Mouse (Mus musculus) gastrocnemius, postnatal 10 days (tissue): Measurements from ENCODE around the gene Vmn1r232. TPM values are rescaled to one million over a fixed set of nuclear protein-coding genes. Genes with fewer than 3 reads are reported as not detected.
A peak's percentile ranks its signal among the peaks of the same experiment; 100 is the strongest.

Experiments used
- DNase-seq: peaks from one replicate; pipeline ENCODE4 v3.0.0; 2021; ENCODE audit warnings: mixed read lengths
- long read RNA-seq, 2 experiments: library from polyadenylated mRNA; stranded (forward); transcript quantifications; one replicate each; pipeline ENCODE4 v2.0.0; 2021
- total RNA-seq, 2 experiments: library from RNA; stranded (reverse); gene quantifications; 2 replicates each; pipeline ENCODE4 v1.2.3; 2021

Gene Vmn1r232
- not detected for total RNA-seq
- long read RNA-seq, experiment 1: 0 reads
- long read RNA-seq, experiment 2: 0 reads

GRCm38 (mm10) chr17:20919614-20920013, at the start of gene Vmn1r232:
Gene Vmn1r232 (minus strand): TSS chr17:20919714.
- DNase-seq: no peak

- no peak for DNase-seq
Measured at GRCm38 (mm10) chr17:20966681-20967080, 47.2 kb upstream of the Vmn1r232 start.

GRCm38 (mm10) chr17:20965421-20965820, 45.9 kb upstream of the Vmn1r232 start:
- no peak for DNase-seq

GRCm38 (mm10) chr17:20960386-20960785, 40.9 kb upstream of the Vmn1r232 start:
- DNase-seq: no peak

DNA sequence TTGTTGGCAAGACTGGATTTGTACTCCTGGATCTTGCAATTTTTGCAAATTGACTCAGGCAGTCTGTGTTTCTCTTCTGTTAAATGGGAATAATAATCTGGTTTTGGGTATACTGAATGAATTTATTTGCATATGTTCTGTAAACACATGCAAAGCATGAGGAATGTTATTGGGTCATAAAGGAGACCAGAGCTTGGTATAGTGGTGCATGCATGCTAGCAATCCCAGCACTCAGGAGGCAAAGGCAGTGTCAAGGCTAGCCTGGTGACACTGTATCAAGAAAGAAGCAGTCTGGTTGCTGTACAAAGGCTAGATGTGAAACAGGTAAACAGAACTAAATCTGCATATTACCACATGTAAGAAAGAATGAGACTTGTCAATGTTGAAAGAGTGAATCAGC, 27.1 kb upstream of the Vmn1r232 start:
- DNase-seq: no peak

DNA sequence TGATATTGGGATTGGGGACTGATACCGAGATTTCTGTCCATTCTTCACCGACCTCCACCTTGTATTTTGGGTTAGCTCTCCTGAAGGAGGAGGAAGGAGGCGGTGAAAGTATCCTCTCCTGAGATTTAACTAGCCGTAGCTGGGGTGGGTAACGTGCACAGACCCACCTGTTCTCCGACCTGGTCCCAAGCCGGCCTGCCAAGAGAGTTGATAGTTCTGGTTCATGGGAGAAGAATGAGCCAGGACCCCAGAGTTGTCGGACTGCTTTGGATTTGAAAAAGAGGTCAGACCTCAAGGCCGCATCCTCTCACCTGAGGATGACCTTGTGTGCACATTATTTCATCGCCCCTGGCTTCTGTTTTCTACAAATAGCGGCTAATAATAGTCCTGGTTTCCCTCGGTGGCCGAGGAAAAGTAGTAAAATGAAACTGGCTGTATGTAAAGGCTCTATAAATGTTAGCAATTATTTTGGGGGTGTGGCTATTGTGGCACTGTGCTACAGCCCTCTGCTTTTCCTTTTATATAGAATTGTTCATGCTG, 26.6 kb upstream of the Vmn1r232 start:
- no peak for DNase-seq

DNA sequence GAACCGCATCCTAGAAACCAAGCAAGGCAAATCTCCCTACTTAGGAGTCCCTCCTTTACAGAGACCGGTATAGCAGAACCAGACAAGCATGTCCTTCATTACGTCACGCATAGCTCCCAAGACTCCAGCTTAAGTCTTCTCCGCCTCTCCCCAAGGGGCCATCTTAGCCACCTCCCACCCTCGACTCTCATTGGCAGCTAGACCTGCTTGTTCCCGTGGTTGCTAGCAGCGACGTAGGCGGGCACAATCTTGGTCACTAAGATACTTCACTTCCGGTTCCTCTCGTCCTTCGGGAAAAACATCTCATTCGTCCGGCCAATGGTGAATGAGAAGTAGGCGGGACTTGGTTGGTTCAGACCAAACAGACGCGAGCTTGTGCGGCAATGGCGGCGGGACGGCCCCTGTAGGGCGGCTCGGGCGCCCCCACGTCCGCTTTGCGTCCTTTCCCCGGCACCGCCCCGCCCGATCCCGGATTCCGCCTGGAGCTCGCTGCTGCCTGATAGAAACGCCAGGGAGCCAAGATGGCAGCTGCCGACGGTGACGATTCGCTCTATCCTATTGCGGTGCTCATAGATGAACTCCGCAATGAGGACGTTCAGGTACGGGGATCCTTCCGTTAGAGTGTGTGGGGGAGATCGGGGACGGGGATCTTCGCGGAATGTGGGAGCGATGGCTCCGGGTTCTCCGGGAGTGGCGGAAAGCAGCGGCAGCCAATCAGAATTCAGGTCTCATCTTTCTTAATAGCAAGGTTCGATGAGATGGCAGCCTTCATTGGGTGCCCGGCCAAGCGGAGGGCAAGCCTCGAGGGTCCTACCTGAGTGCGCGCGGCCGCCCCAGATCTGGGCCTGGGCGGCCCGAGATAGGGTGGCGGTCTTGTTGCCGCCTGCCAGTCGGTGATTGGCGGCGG, 25.7 kb upstream of the Vmn1r232 start, which contains the start of gene Ppp2r1a:
Gene Ppp2r1a (plus strand): TSS at position 327 of the 907 bp plus-strand sequence.
- peak; percentile 94 for DNase-seq

DNA sequence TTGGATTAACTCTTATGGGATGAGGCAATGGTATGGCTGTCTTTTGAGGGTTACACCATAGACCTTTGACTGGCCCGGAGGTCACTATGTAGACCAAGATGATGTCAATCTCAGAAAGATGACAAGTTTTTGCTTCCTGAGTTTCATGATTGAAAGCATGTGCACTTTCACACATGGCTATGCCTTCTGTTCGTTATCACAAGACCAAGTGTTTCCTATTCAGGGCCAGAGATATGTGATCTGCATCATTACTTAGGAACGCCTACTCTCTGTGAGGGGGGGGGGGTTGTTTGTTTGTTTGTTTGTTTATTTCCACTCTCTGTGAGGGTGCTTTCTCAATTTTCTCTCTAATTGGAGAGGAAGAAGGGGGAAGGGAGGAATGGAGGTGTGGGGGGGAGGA, 24.7 kb upstream of the Vmn1r232 start:
- no peak for DNase-seq

DNA sequence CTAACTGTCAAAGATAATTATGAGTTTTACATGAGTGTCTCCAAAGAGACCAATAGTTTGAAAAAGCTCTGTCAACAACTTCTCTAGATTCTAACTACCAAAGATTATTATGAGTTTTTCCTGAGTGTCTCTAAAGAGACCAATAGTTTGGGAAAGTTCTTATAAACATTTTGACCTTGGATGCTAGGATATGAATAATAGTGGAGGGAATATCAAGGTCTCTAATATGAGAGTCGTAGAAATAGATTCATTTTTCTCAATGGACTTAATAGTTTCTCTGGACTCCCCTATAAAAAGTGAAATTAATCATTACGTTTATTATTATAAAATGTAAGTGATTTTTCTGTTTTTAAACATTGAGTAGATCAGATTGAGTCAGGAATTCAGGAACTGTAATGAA, 14.5 kb downstream of the Vmn1r232 start, which contains the start of gene Vmn1r231:
Gene Vmn1r231 (minus strand): TSS at position 101 of the 400 bp plus-strand sequence.
- no peak for DNase-seq

Other genes with a start within 250 kb of the Vmn1r232 start
- not detected for gene Vmn1r226, start 236.9 kb downstream of the Vmn1r232 start, total RNA-seq
- gene Vmn1r227, start 189.9 kb downstream of the Vmn1r232 start, total RNA-seq: not detected
- gene Vmn1r228, start 133.6 kb downstream of the Vmn1r232 start, total RNA-seq: not detected
- under 1 TPM in 1 of 2 experiments, not detected in 1; 0.02 TPM for gene Vmn1r229, start 108.2 kb downstream of the Vmn1r232 start, total RNA-seq
- gene Vmn1r230, start 79.3 kb downstream of the Vmn1r232 start, total RNA-seq: not detected
- not detected for gene Vmn1r231, start 14.6 kb downstream of the Vmn1r232 start, total RNA-seq
- 100 to 1,000 TPM; 137 to 146 TPM for gene Ppp2r1a, start 25.6 kb upstream of the Vmn1r232 start, total RNA-seq
- gene Vmn1r233, start 76.8 kb upstream of the Vmn1r232 start, total RNA-seq: not detected
- 10 to 100 TPM in 1 of 2 experiments, 1 to 10 TPM in 1; 8.2 to 12.7 TPM for gene Zfp160, start 89.2 kb upstream of the Vmn1r232 start, total RNA-seq